Mouse (Mus musculus): ENCODE measurements around the gene Zfp182.

The Zfp182 gene

GRCm38 (mm10) chrX:21061866-21062543, at the start of gene Zfp182:
Zfp182 (minus strand) TSS chrX:21062316.
- DNase-seq (ENCODE audit: low spot score), result peak; percentile 78

GRCm38 (mm10) chrX:21089867-21090239, 27.7 kb upstream of the Zfp182 start:
- no peak for DNase-seq (ENCODE audit: low spot score)

- DNase-seq (ENCODE audit: low spot score), result peak; percentile 71
These were observed 27.1 kb upstream of the Zfp182 start, which contains the start of gene Zfp300 for GRCm38 (mm10) chrX:21088983-21089866. Zfp300 (minus strand) TSS chrX:21089527.

GRCm38 (mm10) chrX:21088645-21088982, 26.5 kb upstream of the Zfp182 start:
- no peak for DNase-seq (ENCODE audit: low spot score)

- DNase-seq (ENCODE audit: low spot score), result no peak
These were observed 6.0 kb upstream of the Zfp182 start, which contains the start of gene Spaca5 for GRCm38 (mm10) chrX:21068106-21068505. Spaca5 (plus strand) TSS chrX:21068406.

- no peak for DNase-seq (ENCODE audit: low spot score)
These were observed 401 bp upstream of the Zfp182 start for GRCm38 (mm10) chrX:21062544-21062890.

GRCm38 (mm10) chrX:21061460-21061859, 656 bp downstream of the Zfp182 start:
- DNase-seq (ENCODE audit: low spot score), result no peak

GRCm38 (mm10) chrX:20980901-20981300, 81.2 kb downstream of the Zfp182 start:
- no peak for DNase-seq (ENCODE audit: low spot score)
